Mouse (Mus musculus): ENCODE results near the gene Spcs1. TPM values are rescaled to one million over a fixed set of nuclear protein-coding genes. Genes with fewer than 3 reads are reported as not detected.

Gene Spcs1
- polyA plus RNA-seq, 1 experiment: 320 TPM

- peak; percentile 86 for DNase-seq (ENCODE audit: low spot score)
Measured at GRCm38 (mm10) chr14:30951154-30951825, 50.2 kb downstream of the Spcs1 start, which contains the start of gene Nek4. TSS of gene Nek4 (plus strand) at chr14:30951377.

- DNase-seq (ENCODE audit: low spot score): no peak
Measured at GRCm38 (mm10) chr14:30949986-30950385, 51.5 kb downstream of the Spcs1 start.

Other genes starting within 250 kb of the Spcs1 start
- gene Tmem110, start 176.1 kb downstream of the Spcs1 start, polyA plus RNA-seq (2012; rRNA removed): 25.6 and 26.2 TPM in 2 replicates
- 186 and 192 TPM in 2 replicates for gene Mustn1, start 122.5 kb downstream of the Spcs1 start, polyA plus RNA-seq (2012; rRNA removed)
- 0.78 and 1.7 TPM in 2 replicates for gene Itih4, start 115.2 kb downstream of the Spcs1 start, polyA plus RNA-seq (2012; rRNA removed)
- 1.0 and 1.2 TPM in 2 replicates for gene Itih3, start 77.9 kb downstream of the Spcs1 start, polyA plus RNA-seq (2012; rRNA removed)
- gene Itih1, start 58.4 kb downstream of the Spcs1 start, polyA plus RNA-seq (2012; rRNA removed): 0.04 TPM in 1 of 2 replicates, not detected in the other
- 6.7 and 7.1 TPM in 2 replicates for gene Nek4, start 50.3 kb downstream of the Spcs1 start, polyA plus RNA-seq (2012; rRNA removed)
- gene Glt8d1, start 272 bp downstream of the Spcs1 start, polyA plus RNA-seq (2012; rRNA removed): 84.7 and 102 TPM in 2 replicates
- gene Pbrm1, start 17.5 kb upstream of the Spcs1 start, polyA plus RNA-seq (2012; rRNA removed): 21.5 and 26.9 TPM in 2 replicates
- gene Gnl3, start 17.5 kb upstream of the Spcs1 start, polyA plus RNA-seq (2012; rRNA removed): 51.0 and 68.7 TPM in 2 replicates
- 28.1 and 42.8 TPM in 2 replicates for gene Smim4, start 127.3 kb upstream of the Spcs1 start, polyA plus RNA-seq (2012; rRNA removed)
- 8.0 and 8.1 TPM in 2 replicates for gene Nt5dc2, start 129.4 kb upstream of the Spcs1 start, polyA plus RNA-seq (2012; rRNA removed)
- 85.3 and 90.2 TPM in 2 replicates for gene Stab1, start 167.0 kb upstream of the Spcs1 start, polyA plus RNA-seq (2012; rRNA removed)
- 3.0 and 3.5 TPM in 2 replicates for gene Tnnc1, start 206.6 kb upstream of the Spcs1 start, polyA plus RNA-seq (2012; rRNA removed)
- gene Nisch, start 215.3 kb upstream of the Spcs1 start, polyA plus RNA-seq (2012; rRNA removed): 211 and 293 TPM in 2 replicates
- gene Sema3g, start 216.2 kb upstream of the Spcs1 start, polyA plus RNA-seq (2012; rRNA removed): 3.6 and 5.9 TPM in 2 replicates
- gene Phf7, start 249.6 kb upstream of the Spcs1 start, polyA plus RNA-seq (2012; rRNA removed): 8.9 and 9.0 TPM in 2 replicates
- gene Bap1, start 249.8 kb upstream of the Spcs1 start, polyA plus RNA-seq (2012; rRNA removed): 41.8 and 43.2 TPM in 2 replicates